Mouse (Mus musculus) embryonic facial prominence, embryonic 15.5 days (tissue): ENCODE results near the gene Csrnp3. TPM values are rescaled to one million over a fixed set of nuclear protein-coding genes. Genes with fewer than 3 reads are reported as not detected.
A peak's percentile ranks its signal among the peaks of the same experiment; 100 is the strongest.
"Not testable (repeated sequence)": the region's sequence is repeated elsewhere in the genome, so short reads cannot be mapped to it uniquely, and the experiment has no call there.

Experiments
- ATAC-seq: fragments of 200-750 bp; cut with Nextera tagmentation; 2 replicates; pipeline ENCODE4 v1.8.0; 2017; ENCODE audit warnings: low read depth, moderate TSS enrichment; ENCODE audit not compliant: insufficient number of reproducible peaks, low FRiP score, low TSS enrichment
- H3K27ac ChIP-seq: fragments of 300-500 bp; sonication (generic); replicated peaks from 2 replicates; pipeline ENCODE4 v1.5.1; 2015; ENCODE audit warnings: mild to moderate bottlenecking, inconsistent platforms
- H3K27me3 ChIP-seq: fragments of 300-500 bp; sonication (generic); 2 replicates; pipeline ENCODE4 v1.6.1; 2015; ENCODE audit warnings: inconsistent platforms
- H3K36me3 ChIP-seq: fragments of 300-500 bp; sonication (generic); 2 replicates; pipeline ENCODE4 v1.6.1; 2015; ENCODE audit warnings: mild to moderate bottlenecking, inconsistent platforms
- H3K4me1 ChIP-seq: fragments of 300-500 bp; sonication (generic); 2 replicates; pipeline ENCODE4 v1.6.1; 2015; ENCODE audit warnings: inconsistent platforms
- H3K4me2 ChIP-seq: fragments of 300-500 bp; sonication (generic); replicated peaks from 2 replicates; pipeline ENCODE4 v1.6.1; 2015; ENCODE audit warnings: mild to moderate bottlenecking, inconsistent platforms
- H3K4me3 ChIP-seq: fragments of 300-500 bp; sonication (generic); replicated peaks from 2 replicates; pipeline ENCODE4 v1.5.1; 2015; ENCODE audit warnings: mild to moderate bottlenecking, inconsistent platforms
- H3K9ac ChIP-seq: fragments of 300-500 bp; sonication (generic); 2 replicates; pipeline ENCODE4 v1.6.1; 2015; ENCODE audit warnings: inconsistent platforms
- H3K9me3 ChIP-seq: fragments of 300-500 bp; sonication (generic); replicated peaks from 2 replicates; pipeline ENCODE4 v1.6.1; 2016; ENCODE audit warnings: inconsistent platforms
- WGBS: fragments of 180-500 bp; shearing (Covaris S2); methylation state at CpG from one replicate; pipeline ENCODE4 v1.1.7; 2015; 5-methylcytosine and 5-hydroxymethylcytosine counted together
- polyA plus RNA-seq: library from polyadenylated mRNA; unstranded; fragments of >200 nt; fragmentation: Nextera tagmentation; extraction: Ambion mirVana; gene quantifications from 2 replicates; pipeline ENCODE4 v1.2.1, GENCODE M21; 2015

Csrnp3 gene
- polyA plus RNA-seq, 1 experiment from 2014 or later, result 1.6 TPM

DNA sequence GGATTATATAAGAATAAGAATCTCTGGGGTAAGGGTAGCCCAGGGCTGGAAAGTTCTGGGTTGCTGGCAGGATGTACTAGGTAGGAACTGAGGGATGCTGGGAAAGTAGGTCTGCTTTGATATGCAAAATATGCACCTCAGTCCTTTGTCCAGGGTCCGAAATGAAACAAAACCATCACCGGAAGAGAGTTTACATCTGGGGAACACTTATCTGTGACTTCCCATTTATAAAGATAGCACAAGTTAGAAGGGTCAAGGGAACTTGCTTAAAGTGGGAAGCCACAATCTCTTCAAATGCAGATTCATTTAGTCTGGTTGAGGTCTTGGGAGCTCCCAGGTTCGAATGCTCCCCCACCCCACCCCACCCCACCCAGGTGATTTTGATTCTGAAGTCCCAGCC lies 4.0 kb upstream of the Csrnp3 start:
- ATAC-seq, result no peak
- WGBS, result 73% methylated on average over 3 of the region's 3 CpGs

DNA sequence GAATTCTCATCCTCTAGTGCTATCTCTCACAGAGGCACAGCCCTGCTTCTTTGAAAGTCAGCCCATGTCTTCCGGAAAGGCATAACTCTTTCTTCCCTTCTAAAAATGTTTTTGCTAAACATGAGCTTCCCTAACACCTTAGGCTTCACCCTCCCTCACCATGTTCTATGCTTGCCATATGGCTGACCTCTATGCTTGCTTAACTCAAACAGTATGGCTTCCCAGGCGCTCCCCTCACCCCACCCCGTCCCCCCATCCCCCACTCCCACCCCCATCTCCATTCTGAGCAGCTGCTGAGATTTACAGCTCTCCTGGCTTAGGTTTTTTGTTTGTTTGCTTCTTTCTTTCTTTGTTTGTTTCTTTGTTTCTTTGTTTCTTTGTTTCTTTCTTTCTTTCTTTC lies 3.2 kb upstream of the Csrnp3 start:
- H3K27ac ChIP-seq, result no peak overlapping the region
- H3K4me3 ChIP-seq, result no peak overlapping the region
- no peak overlapping the region for H3K4me2 ChIP-seq
- no peaks in the 10 kb centered on the region for H3K36me3 ChIP-seq
- no peak for ATAC-seq
- WGBS, result 35% methylated on average over 3 of the region's 3 CpGs
- no peak overlapping the region for H3K9ac ChIP-seq
- 0 out of 2 replicates have a peak, but pooled peaks cover 1% of the 10 kb centered on the region for H3K4me1 ChIP-seq
- H3K27me3 ChIP-seq, result no peaks in the 10 kb centered on the region
- H3K9me3 ChIP-seq, result no peaks in the 10 kb centered on the region

More for the DNA sequence above, 4.0 kb upstream of the Csrnp3 start:
- Histone ChIP-seq H3K9ac (no peak overlapping the region), H3K36me3 (no peaks in the 10 kb centered on the region), H3K27ac (no peak overlapping the region), H3K9me3 (no peaks in the 10 kb centered on the region), H3K4me3 (no peak overlapping the region), H3K4me2 (no peak overlapping the region), H3K27me3 (no peaks in the 10 kb centered on the region), H3K4me1 (no peaks in the 10 kb centered on the region)

DNA sequence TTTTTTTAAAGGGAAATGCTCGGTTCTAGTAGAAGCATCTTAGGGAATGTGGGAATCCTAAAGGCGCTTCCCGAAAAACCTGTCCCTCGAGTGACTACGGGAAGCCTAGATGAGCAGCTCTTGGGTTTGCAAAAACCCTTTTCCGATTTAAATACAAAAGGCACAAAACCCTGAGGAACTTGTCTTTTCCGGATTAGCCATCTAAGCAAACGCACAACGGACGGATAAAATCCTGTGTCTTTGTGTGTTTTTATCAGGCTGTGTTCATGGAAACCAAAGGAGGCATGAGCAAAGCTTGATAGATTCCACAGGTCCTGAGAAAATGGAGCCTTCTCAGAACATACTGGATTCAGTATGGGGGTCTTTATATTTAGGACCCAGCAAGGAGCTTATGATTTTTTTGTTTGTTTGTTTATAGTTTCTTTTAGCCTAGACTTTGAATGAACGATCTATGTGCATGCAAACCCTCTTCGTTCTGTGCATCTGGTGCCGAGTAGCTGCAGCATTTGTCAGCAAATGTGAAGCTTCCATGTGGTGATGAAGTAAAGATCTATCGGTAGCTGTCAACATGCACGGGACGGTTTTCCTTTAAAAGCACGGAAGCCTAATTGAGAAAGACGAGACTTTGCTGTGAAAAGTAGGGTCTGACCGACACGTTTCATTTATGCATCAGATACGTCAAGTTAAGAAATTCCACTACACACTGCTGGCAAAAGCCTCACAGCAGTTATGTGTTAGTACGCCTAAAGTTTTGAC lies 611 bp downstream of the Csrnp3 start:
- peak overlapping the region; percentile 60 for H3K4me2 ChIP-seq
- H3K9ac ChIP-seq, result peak overlapping the region; percentile 21; the same call in 1 of the 2 replicates
- H3K4me3 ChIP-seq, result peak overlapping the region; percentile 46
- 0 out of 2 replicates have a peak overlapping the region, but pooled peaks have one; percentile 22 for H3K27ac ChIP-seq
- H3K27me3 ChIP-seq, result no peaks in the 10 kb centered on the region
- ATAC-seq, result no peak
- H3K4me1 ChIP-seq, result 0 out of 2 replicates have a peak, but pooled peaks cover 7% of the 10 kb centered on the region
- under 1% methylated on average over 22 of the region's 22 CpGs for WGBS
- H3K9me3 ChIP-seq, result no peaks in the 10 kb centered on the region
- no peaks in the 10 kb centered on the region for H3K36me3 ChIP-seq

DNA sequence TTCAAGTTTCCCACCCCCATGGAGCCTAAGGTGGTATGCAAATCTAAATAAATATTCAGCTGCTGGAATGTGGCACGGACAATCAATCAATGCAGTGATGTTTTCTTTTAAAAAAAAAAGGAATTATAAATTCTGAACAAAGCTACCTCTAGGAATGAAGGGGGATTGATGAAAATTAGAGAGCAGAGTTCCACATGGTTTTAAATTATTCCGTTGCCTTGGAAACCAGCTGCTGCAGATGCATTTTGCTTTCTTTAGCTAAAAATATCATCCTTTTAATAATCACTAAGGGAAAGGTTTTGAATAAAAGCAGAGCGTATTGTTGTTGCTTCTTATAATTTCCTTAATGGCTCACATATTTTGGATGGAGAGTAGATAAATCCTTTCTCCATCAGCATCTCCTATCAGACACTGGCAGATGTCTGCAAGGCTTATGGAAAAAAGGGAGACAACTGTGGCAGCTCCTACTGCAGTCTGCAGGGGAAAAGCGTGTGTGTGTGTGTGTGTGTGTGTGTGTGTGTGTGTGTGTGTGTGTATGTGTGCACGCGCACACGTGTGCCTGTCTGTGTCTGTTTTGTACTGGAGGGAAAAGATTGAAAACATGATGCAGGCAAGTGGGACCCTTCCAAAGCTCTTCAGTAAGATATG lies 2.0 kb downstream of the Csrnp3 start:
- H3K4me1 ChIP-seq, result 0 out of 2 replicates have a peak, but pooled peaks cover 7% of the 10 kb centered on the region
- H3K4me2 ChIP-seq, result no peak overlapping the region
- H3K27ac ChIP-seq, result no peak overlapping the region
- no peak overlapping the region for H3K4me3 ChIP-seq
- H3K27me3 ChIP-seq, result no peaks in the 10 kb centered on the region
- no peak overlapping the region for H3K9ac ChIP-seq
- H3K9me3 ChIP-seq, result no peaks in the 10 kb centered on the region
- WGBS, result 26% methylated on average over 7 of the region's 7 CpGs
- H3K36me3 ChIP-seq, result no peaks in the 10 kb centered on the region
- ATAC-seq, result no peak

DNA sequence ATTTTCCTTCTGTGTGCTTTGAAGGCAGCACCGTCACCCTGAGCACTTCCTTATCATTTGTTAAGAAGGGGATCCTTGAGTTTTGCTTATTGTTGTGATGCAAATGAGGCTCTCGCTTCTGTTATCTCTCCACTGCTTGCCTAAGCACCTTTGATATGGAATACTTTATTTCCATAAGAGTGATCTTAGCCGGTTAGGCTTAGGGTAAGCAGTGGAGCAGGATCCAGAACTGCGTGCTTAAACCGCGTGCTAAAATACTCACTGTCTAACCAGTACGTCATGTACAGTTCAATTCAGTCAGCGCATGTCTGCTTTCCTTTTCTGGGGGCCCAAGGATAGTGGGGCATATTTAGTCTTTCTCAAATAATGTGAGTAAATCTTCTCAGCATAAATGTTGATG lies 3.1 kb downstream of the Csrnp3 start:
- Histone ChIP-seq H3K4me2 (no peak overlapping the region), H3K27ac (no peak overlapping the region), H3K4me3 (no peak overlapping the region), H3K9me3 (no peaks in the 10 kb centered on the region), H3K4me1 (0 out of 2 replicates have a peak, but pooled peaks cover 7% of the 10 kb centered on the region), H3K9ac (no peak overlapping the region), H3K27me3 (no peaks in the 10 kb centered on the region), H3K36me3 (no peaks in the 10 kb centered on the region)
- 47% methylated on average over 8 of the region's 8 CpGs for WGBS
- no peak for ATAC-seq

DNA sequence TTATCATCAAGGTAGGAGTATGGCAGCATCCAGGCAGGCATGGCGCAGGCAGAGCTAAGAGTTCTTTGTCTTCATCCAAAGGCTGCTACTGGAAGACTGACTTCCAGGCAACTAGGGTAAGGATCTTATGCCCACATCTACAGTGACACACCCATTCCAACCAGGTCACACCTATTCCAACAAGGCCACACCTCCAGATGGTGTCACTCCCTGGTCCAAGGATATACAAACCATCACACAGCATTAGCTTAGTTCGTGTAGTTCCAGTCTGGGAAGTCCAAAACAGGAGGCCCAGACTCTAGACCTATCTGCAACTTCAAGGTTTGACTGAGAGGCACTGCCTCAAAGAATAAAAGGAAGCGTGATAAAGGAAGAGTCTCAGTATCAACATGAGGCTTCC lies 4.7 kb downstream of the Csrnp3 start:
- not testable (repeated sequence) for H3K4me2 ChIP-seq, H3K4me3 ChIP-seq, ATAC-seq, H3K36me3 ChIP-seq, H3K9ac ChIP-seq, H3K27me3 ChIP-seq, H3K9me3 ChIP-seq, H3K4me1 ChIP-seq, H3K27ac ChIP-seq
- 89% methylated on average over 3 of the region's 3 CpGs for WGBS

DNA sequence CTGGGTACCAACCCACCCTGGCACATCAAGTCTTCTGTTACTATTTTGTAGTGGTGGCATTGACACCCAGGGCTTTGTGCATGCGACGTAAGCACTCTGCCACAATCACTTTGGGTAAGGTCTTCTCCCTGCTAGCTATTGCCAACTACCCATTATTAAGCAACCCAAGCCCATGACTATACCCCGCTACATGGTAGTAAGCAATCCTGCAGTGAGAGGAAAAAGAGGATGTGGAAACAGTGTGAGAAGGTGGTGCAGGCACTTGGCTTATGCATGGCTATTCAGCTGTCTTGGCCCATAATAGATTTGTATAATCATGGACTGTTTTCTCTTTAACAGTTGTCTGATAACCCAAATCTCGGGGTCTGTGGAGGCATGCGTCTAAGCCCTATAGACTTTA lies 11.2 kb downstream of the Csrnp3 start:
- Histone ChIP-seq H3K4me3 (no peak overlapping the region), H3K27ac (no peak overlapping the region), H3K9me3 (no peaks in the 10 kb centered on the region), H3K36me3 (no peaks in the 10 kb centered on the region), H3K4me2 (no peak overlapping the region), H3K27me3 (no peaks in the 10 kb centered on the region), H3K9ac (no peak overlapping the region), H3K4me1 (no peaks in the 10 kb centered on the region)
- 95% methylated on average over 5 of the region's 5 CpGs for WGBS
- no peak for ATAC-seq

DNA sequence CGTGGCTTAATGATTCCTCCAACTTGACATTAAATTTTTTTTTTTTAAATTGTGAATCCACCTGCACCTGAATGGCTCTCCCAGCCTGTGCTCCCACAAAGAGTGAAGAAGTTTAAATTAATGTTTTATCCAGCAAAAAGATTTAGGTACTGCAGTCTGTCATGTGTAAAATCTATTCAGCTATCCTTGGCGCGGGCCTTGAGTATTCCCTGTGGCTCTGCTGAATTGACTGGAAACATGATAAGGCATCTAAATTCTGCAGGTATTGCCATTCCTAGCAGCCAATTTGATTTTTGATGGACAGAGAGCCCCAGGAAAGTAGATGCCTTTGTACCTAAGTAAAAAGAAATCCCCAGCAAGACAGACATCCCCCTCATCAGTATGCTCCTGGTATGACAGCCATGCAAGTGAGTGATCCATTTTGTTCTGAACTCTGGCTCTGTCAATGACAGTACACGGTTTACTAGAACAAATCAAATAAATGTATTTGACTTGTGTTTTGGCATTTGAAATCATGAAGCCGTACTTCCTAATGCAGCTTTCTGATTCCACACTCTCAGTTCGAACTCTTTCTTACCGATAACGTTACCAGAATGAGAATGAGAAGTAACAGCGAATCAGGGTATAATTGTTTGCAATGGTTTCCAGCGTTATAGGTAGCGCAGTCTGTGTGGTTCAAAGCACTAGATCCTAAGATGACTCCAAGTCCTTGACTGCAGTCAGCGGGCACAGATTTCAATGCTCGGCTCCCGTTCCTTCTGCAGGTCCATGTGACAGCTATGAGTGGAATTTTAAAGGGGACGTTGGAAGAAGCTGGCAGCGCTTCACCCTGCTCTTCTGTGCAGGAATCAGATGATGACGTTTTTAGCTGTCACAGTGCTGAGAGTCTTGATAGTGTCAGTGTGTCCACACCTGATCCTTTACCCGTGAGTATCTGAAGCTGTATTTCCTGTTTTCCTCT lies 14.5 kb downstream of the Csrnp3 start:
- WGBS, result 73% methylated on average over 18 of the region's 18 CpGs
- no peak overlapping the region for H3K4me2 ChIP-seq

DNA sequence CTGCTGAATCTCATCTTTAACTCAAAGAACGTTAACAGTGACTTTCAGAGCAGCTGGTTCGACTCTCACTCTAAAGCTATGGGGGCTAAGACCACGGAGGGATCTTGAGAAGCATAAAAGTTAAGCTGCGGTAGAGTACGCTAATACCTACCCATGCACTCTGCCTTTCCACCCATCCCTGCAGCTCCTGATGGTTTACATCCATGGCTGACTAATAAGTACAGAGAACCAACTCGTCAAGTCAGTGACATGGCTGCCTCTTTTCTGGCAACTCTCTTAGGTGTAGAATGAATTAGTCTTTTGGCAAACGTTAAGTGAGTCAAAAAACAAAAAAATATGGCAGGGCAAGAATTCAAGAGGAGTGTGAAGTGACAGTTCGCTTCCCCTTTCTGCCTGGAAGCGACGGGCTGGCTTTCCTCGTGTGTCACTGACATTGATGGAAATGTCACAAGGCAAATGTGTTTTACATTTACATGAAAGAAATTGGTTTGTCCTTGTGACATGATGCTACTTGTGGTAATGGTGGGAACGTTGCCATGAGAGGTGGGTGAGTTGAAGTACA lies 19.3 kb downstream of the Csrnp3 start:
- H3K27ac ChIP-seq, result no peak overlapping the region
- 65% methylated on average over 12 of the region's 12 CpGs for WGBS
- no peak overlapping the region for H3K4me2 ChIP-seq
- no peaks in the 10 kb centered on the region for H3K4me1 ChIP-seq
- H3K9ac ChIP-seq, result no peak overlapping the region
- no peaks in the 10 kb centered on the region for H3K27me3 ChIP-seq
- H3K9me3 ChIP-seq, result no peaks in the 10 kb centered on the region
- H3K36me3 ChIP-seq, result no peaks in the 10 kb centered on the region
- H3K4me3 ChIP-seq, result no peak overlapping the region
- no peak for ATAC-seq

More for the DNA sequence above, 14.5 kb downstream of the Csrnp3 start:
- H3K36me3 ChIP-seq, result no peaks in the 10 kb centered on the region
- no peak overlapping the region for H3K27ac ChIP-seq
- H3K4me1 ChIP-seq, result no peaks in the 10 kb centered on the region
- H3K9ac ChIP-seq, result no peak overlapping the region
- ATAC-seq, result no peak
- no peaks in the 10 kb centered on the region for H3K27me3 ChIP-seq
- H3K9me3 ChIP-seq, result no peaks in the 10 kb centered on the region
- H3K4me3 ChIP-seq, result no peak overlapping the region

DNA sequence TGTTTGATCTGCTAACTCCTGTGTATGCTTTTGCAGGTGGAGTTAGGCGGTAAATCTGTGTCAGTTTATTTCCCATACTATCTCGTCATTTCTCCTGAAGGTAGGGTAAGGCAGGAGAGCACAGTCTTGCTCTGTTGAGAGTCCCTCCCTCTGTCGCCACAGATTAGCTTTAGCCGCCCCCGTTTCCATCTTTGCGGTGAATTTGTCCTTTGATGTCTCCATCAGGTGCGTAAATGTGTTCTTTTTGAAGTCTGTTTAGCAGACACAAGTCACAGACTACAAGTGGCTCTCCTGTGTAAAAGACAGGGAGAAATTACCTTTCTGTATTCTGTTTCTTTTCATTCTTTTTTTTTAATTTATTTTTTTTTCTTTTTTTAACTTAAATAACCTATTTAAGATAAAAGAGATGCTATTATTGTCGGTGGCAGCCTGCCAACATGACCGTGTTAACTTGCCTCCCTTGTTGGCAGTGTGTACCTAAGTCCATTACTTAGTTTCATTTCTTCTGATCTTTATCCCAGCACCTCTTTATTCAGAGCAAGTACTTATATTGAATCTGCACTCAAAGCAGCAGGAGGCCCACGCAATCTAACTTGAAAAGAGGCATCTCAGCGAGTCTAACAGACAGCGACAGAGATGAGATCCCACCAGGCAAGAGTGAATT lies 25.5 kb downstream of the Csrnp3 start:
- Histone ChIP-seq H3K36me3 (no peaks in the 10 kb centered on the region), H3K4me1 (no peaks in the 10 kb centered on the region), H3K9ac (no peak overlapping the region), H3K27me3 (no peaks in the 10 kb centered on the region), H3K4me3 (no peak overlapping the region), H3K9me3 (no peaks in the 10 kb centered on the region), H3K27ac (no peak overlapping the region), H3K4me2 (no peak overlapping the region)
- 66% methylated on average over 12 of the region's 12 CpGs for WGBS
- ATAC-seq, result no peak
